Mouse (Mus musculus) adrenal gland, postnatal 4 days (tissue): ENCODE results near the gene Usp54. TPM values are rescaled to one million over a fixed set of nuclear protein-coding genes. Genes with fewer than 3 reads are reported as not detected.
"Not testable (repeated sequence)": the region's sequence is repeated elsewhere in the genome, so short reads cannot be mapped to it uniquely, and the experiment has no call there.

Source experiments
- DNase-seq, 2 experiments: peaks; one replicate each; pipeline ENCODE4 v3.0.0; 2021 to 2022; ENCODE audit warnings: low spot score in 2 of 2, mixed read lengths in 2 of 2
- total RNA-seq, 2 experiments: library from RNA; stranded (reverse); gene quantifications; 2 replicates each; pipeline ENCODE4 v1.2.3; 2021

The Usp54 gene
- total RNA-seq, 2 experiments from 2014 or later: 20.0 to 20.4 TPM

DNA sequence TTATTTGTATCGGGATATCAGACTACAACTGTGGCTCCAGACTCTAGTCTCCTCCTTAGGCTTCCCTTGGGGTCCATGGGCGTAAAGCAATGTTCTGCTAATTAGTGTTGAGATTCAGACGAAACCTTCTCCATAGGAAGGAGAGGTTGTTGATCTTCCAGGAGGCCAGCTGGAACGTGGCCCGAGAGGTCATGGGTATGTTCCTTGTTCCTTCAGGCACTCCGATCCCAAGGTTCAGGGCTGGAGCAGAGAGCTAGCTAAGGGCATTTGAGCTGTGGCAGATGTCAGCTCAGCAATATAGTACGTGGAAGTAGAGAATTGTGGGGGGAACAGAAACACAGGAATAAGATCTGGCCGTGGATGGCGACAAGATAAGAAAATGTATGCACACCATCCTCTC is 14.9 kb upstream of the Usp54 start:
- DNase-seq: no peak

- no peak for DNase-seq
Measured at GRCm38 (mm10) chr14:20654690-20655421, 14.0 kb upstream of the Usp54 start.

DNA sequence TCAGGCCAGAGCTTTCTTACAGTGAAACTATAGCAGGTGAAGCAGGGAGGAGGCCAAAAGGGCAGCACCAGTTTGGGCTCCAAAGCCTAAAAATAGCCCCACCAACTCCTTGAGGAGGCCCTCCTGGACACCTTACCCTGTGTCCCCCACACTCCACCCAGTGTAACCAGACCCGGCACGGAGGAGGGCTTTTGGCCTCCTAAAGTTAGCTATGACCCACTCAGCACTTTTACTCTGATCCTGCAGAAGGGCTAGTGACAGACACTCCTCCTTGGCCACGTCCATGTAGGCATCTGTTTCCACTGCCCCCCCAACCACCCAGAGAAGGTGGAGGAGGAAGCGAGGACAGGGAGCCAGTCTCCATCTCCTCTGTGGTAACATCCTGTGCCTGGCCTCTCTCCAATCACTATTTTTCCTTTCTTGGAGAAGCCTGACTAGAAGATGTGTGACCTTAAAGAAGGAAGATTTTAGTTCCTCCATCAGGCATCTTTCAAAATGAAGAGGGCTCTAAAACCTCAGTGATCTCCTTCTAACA is 10.9 kb upstream of the Usp54 start:
- DNase-seq: no peak

DNA sequence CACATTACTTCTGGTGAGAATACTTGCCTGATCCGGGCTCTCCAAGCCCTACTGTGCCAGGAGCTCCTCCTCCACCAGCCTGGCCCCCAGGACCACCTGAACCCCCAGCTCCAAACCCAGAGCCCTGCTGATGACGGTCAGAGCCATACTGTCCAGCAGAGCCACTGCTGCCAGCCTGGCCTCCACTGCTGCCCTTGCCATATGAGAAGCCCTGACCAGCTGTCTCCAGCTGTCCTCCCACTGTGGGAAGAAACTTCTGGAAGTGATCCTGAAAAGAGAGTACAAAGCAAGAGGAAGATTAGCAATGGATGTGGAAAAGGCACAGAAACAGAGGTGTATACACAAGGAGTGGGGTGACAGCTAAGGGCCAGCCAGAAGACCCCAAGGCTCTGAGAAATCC is 10.1 kb upstream of the Usp54 start:
- no peak for DNase-seq

- DNase-seq: no peak
Measured at GRCm38 (mm10) chr14:20646381-20646780, 5.5 kb upstream of the Usp54 start.

- DNase-seq: no peak
Measured at GRCm38 (mm10) chr14:20645547-20645946, 4.7 kb upstream of the Usp54 start.

DNA sequence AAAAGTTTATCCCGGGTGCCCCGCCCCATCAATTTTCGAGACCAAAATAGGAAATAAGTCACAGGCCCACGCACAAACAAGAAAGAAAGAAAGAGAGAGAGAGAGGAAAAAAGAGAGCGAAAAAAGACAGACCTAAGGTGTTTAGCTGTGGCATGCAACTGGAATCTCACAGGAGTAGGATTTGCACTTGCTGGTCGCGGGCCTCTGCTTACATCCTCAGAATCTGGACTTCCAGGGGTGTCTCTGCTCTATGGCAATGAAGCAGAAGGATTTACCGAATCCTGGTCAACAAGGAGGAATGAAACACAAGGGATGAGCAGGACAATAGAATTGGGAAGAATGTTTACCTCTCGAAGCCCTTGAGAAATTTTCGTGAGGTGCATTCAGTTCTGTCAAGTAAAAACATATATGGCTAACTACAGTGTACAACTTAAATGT is 594 bp upstream of the Usp54 start:
- DNase-seq: no peak

- DNase-seq: no peak
Measured at GRCm38 (mm10) chr14:20639918-20640619, 794 bp downstream of the Usp54 start.

DNA sequence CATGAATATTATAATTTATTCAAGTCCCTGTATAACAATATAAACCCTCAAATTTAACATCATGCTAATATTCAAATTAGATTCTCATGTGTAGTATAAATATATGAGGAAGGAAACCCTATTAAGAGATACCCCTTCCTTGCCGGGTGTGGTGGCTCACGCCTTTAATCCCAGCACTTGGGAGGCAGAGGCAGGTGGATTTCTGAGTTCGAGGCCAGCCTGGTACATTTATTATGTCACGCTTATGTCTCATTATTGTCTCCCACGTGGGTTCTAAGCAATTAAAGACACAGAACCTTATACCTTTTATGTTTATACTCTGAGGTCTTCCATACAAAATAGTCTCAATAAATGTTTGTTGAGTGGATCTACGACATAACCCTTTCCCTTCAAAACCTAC is 2.2 kb downstream of the Usp54 start:
- DNase-seq: no peak

DNA sequence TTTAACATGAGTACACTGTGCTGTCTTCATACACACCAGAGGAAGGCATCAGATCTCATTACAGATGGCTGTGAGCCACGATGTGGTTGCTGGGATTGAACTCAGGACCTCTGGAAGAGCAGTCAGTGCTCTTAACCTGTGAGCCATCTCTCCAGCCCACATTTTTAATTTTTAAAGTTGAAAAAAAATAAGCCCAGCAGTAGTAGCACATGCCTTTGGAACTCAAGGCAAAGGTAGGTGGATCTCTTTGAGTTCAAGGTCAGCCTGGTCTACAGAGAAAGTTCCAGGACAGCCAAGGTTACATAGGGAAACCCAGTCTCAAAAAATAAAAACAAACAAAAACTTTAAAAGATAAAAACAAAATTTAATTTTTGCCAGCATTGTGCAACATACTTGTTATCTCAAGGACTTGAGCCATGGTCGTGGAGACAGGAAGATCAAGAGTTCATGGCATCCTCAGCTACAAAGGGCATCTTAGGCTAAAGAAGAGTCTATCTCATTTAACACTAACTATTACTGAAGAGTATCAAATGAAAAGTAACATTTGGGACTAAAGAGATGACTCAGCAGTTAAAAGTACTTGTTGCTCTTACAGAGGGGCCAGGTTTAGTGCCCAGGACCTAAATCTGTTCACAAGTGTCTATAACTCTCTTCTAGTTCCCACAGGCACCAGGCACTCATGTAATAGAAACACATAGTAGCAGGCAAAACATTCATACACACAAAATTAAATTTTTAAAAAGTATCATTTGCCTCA is 2.9 kb downstream of the Usp54 start:
- DNase-seq: no peak

- DNase-seq: not testable (repeated sequence)
Measured at GRCm38 (mm10) chr14:20636968-20637367, 3.9 kb downstream of the Usp54 start.

DNA sequence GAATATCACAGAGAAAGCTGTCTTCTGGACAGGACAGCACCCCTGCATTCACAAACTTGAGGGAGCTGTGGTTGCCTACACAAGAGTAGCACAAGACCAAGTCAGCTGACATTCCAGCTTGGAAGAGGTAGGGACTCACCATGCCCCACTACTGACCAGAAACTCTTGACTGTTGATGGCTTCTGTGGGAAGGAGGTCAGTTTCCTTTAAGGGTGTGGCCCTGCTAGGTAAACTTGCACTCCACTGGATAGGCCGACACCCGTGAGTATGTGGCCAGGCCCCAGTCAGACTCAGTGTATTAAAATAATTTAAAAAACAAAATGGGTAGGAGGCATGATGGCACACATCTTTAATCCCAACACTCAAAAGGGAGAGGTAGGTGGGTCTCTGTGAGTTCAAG is 5.3 kb downstream of the Usp54 start:
- no peak for DNase-seq

- DNase-seq: no peak
Measured at GRCm38 (mm10) chr14:20631253-20631652, 9.6 kb downstream of the Usp54 start.

GRCm38 (mm10) chr14:20626971-20627370 is 13.9 kb downstream of the Usp54 start:
- no peak for DNase-seq

DNA sequence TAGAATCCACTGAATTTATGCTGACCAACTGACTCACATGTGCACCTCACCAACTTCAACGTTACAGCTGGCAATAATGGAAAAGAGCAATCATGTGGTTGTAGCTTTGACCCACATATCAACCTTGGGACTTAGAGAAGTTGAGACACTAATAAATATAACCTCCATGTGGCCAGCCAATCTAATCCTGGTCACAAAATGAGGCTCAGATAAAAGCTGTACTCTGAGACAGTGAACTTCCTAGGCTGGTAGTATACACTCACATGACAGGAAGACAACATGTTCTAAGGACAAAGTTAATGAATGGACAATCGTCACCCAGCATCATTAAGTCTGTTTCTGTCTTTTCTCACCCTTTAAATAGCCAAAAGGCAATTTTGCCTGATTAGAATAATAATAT is 14.4 kb downstream of the Usp54 start:
- DNase-seq: no peak

DNA sequence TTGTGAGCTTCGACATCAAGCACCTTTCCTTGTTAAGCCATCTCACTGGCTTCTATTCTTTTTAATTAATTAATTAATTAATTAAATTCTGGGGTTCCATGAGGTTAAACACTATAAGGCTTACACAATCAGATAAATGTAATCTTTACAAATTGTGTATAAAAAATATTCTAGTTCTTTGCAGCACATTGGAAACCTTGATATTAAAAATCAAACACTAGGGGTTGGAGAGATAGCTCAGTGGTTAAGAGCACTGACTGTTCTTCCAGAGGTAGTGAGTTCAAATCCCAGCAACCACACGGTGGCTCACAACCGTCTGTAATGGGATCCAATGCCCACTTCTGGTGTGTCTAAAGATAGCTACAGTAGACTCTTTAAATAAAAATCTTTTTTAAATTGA is 18.0 kb downstream of the Usp54 start:
- DNase-seq: no peak

GRCm38 (mm10) chr14:20622412-20622811 is 18.5 kb downstream of the Usp54 start:
- no peak for DNase-seq

DNA sequence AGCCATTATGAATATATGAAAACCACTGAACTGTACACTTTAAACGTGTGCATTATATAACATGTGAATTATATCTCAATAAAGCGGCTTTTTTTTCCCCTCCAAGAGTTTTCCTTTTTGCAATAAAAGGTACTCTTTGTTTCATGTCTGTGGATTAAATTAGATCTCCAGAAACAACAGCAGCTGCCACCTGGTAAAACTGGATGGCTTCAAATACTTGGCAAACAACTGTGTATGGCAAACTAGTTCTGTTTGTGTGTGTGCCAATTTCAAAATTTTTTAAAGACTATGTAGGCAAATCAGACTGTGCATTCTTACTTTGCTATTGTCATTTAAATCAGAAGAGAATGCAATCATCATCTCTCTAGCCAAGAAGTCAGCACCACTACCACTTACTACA is 19.0 kb downstream of the Usp54 start:
- no peak for DNase-seq

- no peak for DNase-seq
Measured at GRCm38 (mm10) chr14:20619131-20619530, 21.7 kb downstream of the Usp54 start.

DNA sequence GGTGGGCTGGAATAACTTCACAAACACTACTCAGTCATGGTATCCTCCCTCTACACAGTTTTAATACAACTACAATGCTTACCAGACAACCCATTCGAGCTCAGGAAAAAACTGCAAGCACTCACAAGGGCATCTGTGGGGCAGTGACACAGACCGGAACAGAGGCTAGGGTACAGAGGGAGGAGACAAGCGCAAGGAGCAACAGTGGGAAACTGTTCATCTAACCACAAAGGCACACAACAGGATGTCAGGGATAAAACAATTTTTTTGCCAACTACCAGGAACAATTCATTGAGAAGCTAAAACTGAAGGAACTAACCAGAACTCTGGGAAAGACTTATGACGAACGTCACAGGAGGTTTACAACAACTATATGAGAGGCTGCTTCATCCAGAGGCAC is 22.7 kb downstream of the Usp54 start:
- DNase-seq: no peak

DNA sequence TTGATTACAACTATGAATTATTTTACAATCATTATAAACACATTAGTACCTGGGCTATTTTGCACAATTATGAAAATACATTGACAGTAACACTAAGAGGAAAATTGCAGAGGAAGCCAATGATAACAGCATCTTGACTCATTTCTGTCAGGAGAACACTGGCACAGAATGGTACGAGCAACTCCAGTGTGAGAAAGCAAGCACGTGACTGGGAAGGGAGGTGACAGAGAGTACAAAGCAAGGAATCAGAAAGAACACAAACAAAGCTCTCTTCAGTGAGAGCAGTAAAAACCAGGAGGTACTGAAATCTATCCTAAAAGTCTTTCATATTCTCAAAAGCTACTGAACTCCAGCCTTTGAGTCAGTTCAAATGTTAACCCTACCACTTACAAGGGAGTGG is 24.4 kb downstream of the Usp54 start:
- no peak for DNase-seq

DNA sequence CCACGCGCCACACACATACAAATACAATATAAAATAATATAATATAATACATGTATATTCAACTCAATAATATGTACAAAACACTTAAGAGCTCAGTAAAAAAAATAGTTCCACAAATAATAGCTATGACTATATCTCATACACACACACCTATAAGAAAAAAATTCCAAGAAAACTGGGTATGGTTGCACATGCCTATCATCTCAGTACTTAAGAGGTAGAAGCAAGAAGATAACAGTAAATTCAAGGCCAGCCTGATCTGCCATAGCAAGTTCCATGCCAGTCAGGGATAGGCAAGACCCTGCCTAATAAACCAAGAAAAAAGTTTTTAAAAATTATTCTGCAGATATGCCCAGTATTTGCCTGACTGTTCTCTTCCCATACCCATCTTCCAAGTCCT is 25.8 kb downstream of the Usp54 start:
- no peak for DNase-seq
